Mouse (Mus musculus) kidney, embryonic 16.5 days (tissue): ENCODE measurements around the gene Reps2. TPM values are rescaled to one million over a fixed set of nuclear protein-coding genes. Genes with fewer than 3 reads are reported as not detected.

Source experiments
- ATAC-seq: fragments of 200-750 bp; cut with Nextera tagmentation; 2 replicates; pipeline ENCODE4 v1.8.0; 2017; ENCODE audit warnings: moderate TSS enrichment; ENCODE audit not compliant: low FRiP score, low TSS enrichment
- H3K27ac ChIP-seq: fragments of 300-500 bp; sonication (generic); 2 replicates; pipeline ENCODE4 v1.5.1; 2014; ENCODE audit warnings: low read length
- H3K27me3 ChIP-seq: fragments of 300-500 bp; sonication (generic); 2 replicates; pipeline ENCODE4 v1.6.1; 2014; ENCODE audit warnings: low read length, control low read depth, mixed read lengths; ENCODE audit not compliant: insufficient read depth
- H3K36me3 ChIP-seq: fragments of 300-500 bp; sonication (generic); 2 replicates; pipeline ENCODE4 v1.6.1; 2014; ENCODE audit warnings: low read length, control low read depth, mixed read lengths; ENCODE audit not compliant: insufficient read depth
- H3K4me1 ChIP-seq: fragments of 300-500 bp; sonication (generic); 2 replicates; pipeline ENCODE4 v1.6.1; 2014; ENCODE audit warnings: low read length, control low read depth, mixed read lengths; ENCODE audit not compliant: insufficient read depth
- H3K4me2 ChIP-seq: fragments of 300-500 bp; sonication (generic); replicated peaks from 2 replicates; pipeline ENCODE4 v1.6.1; 2014; ENCODE audit warnings: low read depth, low read length
- H3K4me3 ChIP-seq: fragments of 300-500 bp; sonication (generic); 2 replicates; pipeline ENCODE4 v1.5.1; 2014; ENCODE audit warnings: mild to moderate bottlenecking, low read length
- H3K9ac ChIP-seq: fragments of 300-500 bp; sonication (generic); replicated peaks from 2 replicates; pipeline ENCODE4 v1.6.1; 2014; ENCODE audit warnings: low read length
- H3K9me3 ChIP-seq: fragments of 300-500 bp; sonication (generic); 2 replicates; pipeline ENCODE4 v1.6.1; 2016; ENCODE audit warnings: low read length, control low read depth
- WGBS: fragments of 180-500 bp; shearing (Covaris S2); extraction: QIAGEN DNeasy Blood & Tissue Kit; methylation state at CpG from one replicate; pipeline ENCODE4 v1.1.7; 2014; 5-methylcytosine and 5-hydroxymethylcytosine counted together
- polyA plus RNA-seq: library from polyadenylated mRNA; unstranded; fragments of >200 nt; fragmentation: Nextera tagmentation; extraction: Ambion mirVana; gene quantifications from 2 replicates; pipeline ENCODE4 v1.2.1, GENCODE M21; 2015

The Reps2 gene
- polyA plus RNA-seq, result 2.0 TPM in 2 replicates

GRCm38 (mm10) chrX:162643091-162643788 lies at the start of gene Reps2:
Gene Reps2, minus strand, starts transcription at chrX:162643649.
- peaks cover 35% of the 10 kb centered on the region; the same call in 1 of the 2 replicates for H3K27me3 ChIP-seq
- H3K4me1 ChIP-seq, result no peaks in the 10 kb centered on the region
- H3K9ac ChIP-seq, result peak within 1 kb of the TSS; percentile 68

DNA sequence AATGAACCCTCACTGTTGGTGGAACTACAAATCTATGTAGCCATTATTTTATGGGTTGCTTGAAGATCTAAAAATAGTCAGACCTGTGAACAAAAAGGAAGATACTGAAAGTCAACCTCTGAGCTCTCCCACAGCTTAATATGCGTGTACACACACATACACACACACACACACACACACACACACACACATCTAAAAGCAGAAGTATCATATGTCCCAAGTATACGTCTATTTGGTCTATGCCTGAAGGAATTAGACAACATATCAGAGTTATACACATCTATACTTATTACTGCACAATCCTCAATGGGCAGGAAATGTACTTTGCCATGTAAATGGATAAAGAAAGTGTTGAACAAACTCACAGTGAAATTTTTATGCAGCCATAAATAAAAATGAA lies 47.8 kb upstream of the Reps2 start:
- Histone ChIP-seq H3K9me3 (no peaks in the 10 kb centered on the region), H3K36me3 (no peaks in the 10 kb centered on the region), H3K4me1 (no peaks in the 10 kb centered on the region), H3K4me2 (no peak overlapping the region), H3K27ac (no peak overlapping the region), H3K9ac (no peak overlapping the region), H3K27me3 (peaks cover 2% of the 10 kb centered on the region; the same call in 1 of the 2 replicates), H3K4me3 (no peak overlapping the region)
- no peak for ATAC-seq
- WGBS, result 64% methylated on average over 2 of the region's 2 CpGs

More at GRCm38 (mm10) chrX:162643091-162643788, at the start of gene Reps2:
- peak; percentile 97 for ATAC-seq
- WGBS, result 22% methylated on average over 48 of the region's 61 CpGs
- Histone ChIP-seq H3K4me3 (peak within 1 kb of the TSS; percentile 62), H3K36me3 (no peaks in the 10 kb centered on the region), H3K4me2 (peak within 1 kb of the TSS; percentile 77), H3K27ac (no peak within 1 kb of the TSS), H3K9me3 (no peaks in the 10 kb centered on the region)

DNA sequence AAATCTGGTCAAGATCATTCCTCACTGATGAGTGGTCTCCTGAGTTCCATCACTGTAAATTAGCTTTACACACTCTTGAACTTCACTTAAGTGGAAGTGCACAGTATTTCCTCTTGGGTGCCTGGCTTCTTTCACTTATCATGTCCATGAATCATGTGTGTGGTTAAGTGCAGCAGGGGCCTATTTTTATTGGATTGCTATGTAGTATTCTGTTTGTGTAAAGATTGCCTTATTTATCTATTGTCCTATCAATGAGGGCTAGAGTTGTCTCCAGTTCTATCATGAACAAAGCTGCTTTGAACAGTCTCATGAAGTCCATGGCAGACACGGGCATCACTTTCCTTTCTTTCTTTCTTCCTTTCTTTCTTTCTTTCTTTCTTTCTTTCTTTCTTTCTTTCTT lies 41.9 kb upstream of the Reps2 start:
- Histone ChIP-seq H3K27me3 (no peaks in the 10 kb centered on the region; the same call in 1 of the 2 replicates), H3K9me3 (no peaks in the 10 kb centered on the region), H3K9ac (no peak overlapping the region), H3K4me1 (no peaks in the 10 kb centered on the region), H3K4me2 (no peak overlapping the region), H3K36me3 (no peaks in the 10 kb centered on the region), H3K27ac (no peak overlapping the region), H3K4me3 (no peak overlapping the region)
- ATAC-seq, result no peak
- 90% methylated on average over 1 of the region's 1 CpGs for WGBS

GRCm38 (mm10) chrX:162679506-162679905 lies 36.1 kb upstream of the Reps2 start:
- Histone ChIP-seq H3K4me3 (no peak overlapping the region), H3K4me2 (no peak overlapping the region), H3K27me3 (peaks cover 3% of the 10 kb centered on the region; the same call in 1 of the 2 replicates), H3K36me3 (no peaks in the 10 kb centered on the region), H3K27ac (no peak overlapping the region), H3K4me1 (no peaks in the 10 kb centered on the region), H3K9me3 (no peaks in the 10 kb centered on the region), H3K9ac (no peak overlapping the region)
- 75% methylated on average over 2 of the region's 2 CpGs for WGBS
- ATAC-seq, result no peak

- Histone ChIP-seq H3K4me2 (no peak overlapping the region), H3K4me3 (no peak overlapping the region), H3K4me1 (no peaks in the 10 kb centered on the region), H3K9ac (no peak overlapping the region), H3K9me3 (no peaks in the 10 kb centered on the region), H3K36me3 (no peaks in the 10 kb centered on the region), H3K27ac (no peak overlapping the region), H3K27me3 (peaks cover 3% of the 10 kb centered on the region; the same call in 1 of the 2 replicates)
- ATAC-seq, result no peak
- WGBS, result 70% methylated on average over 2 of the region's 2 CpGs
Measured at GRCm38 (mm10) chrX:162678820-162679219, 35.4 kb upstream of the Reps2 start.

DNA sequence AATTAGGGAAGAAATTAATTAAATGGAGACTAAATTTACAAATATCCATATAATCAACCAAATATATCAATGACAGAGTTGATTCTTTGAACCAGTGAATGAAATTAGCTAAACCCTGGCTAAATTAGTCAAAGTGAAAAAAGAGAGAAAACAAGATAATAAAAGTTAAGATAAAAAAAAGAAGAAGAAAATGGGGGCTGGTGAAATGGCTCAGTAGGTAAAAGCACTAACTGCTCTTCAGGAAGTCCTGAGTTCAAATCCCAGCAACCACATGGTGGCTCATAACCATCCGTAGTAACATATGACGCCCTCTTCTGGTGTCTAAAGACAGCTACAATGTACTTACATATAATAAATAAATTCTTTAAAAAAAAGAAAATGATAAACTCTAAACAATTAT lies 22.7 kb upstream of the Reps2 start:
- WGBS, result 70% methylated on average over 2 of the region's 2 CpGs
- Histone ChIP-seq H3K9ac (no peak overlapping the region), H3K4me2 (no peak overlapping the region), H3K9me3 (no peaks in the 10 kb centered on the region), H3K4me3 (no peak overlapping the region), H3K27me3 (peaks cover 5% of the 10 kb centered on the region; the same call in 1 of the 2 replicates), H3K4me1 (no peaks in the 10 kb centered on the region), H3K36me3 (no peaks in the 10 kb centered on the region), H3K27ac (no peak overlapping the region)
- ATAC-seq, result no peak

DNA sequence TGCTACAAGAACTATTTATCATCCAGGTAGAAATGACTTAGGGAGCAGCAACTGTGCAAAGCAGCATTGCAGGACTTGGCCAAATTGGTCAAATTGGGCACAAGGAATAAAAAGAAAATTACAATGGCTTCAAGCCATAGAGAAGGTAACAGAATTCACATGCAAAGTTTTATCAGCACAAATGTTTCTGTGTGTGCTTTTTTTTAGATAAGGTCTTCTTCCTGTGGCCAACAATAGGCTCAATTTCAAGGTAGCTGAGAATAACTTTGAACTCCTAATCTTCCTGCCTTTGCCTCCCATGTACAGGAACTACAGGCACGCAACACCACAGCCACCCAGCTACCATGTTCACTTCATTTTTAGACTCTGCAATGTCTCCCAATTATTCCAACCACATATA lies 16.7 kb upstream of the Reps2 start:
- Histone ChIP-seq H3K9me3 (no peaks in the 10 kb centered on the region), H3K4me1 (no peaks in the 10 kb centered on the region), H3K36me3 (no peaks in the 10 kb centered on the region), H3K4me3 (no peak overlapping the region), H3K27ac (no peak overlapping the region), H3K4me2 (no peak overlapping the region), H3K27me3 (peaks cover 5% of the 10 kb centered on the region; the same call in 1 of the 2 replicates), H3K9ac (no peak overlapping the region)
- WGBS, result 82% methylated on average over 1 of the region's 1 CpGs
- ATAC-seq, result no peak

GRCm38 (mm10) chrX:162653518-162653917 lies 10.1 kb upstream of the Reps2 start:
- Histone ChIP-seq H3K9ac (no peak overlapping the region), H3K4me2 (no peak overlapping the region), H3K27ac (no peak overlapping the region), H3K36me3 (no peaks in the 10 kb centered on the region), H3K4me1 (no peaks in the 10 kb centered on the region), H3K4me3 (no peak overlapping the region), H3K9me3 (no peaks in the 10 kb centered on the region; the same call in 1 of the 2 replicates), H3K27me3 (peaks cover 3% of the 10 kb centered on the region; the same call in 1 of the 2 replicates)
- no peak for ATAC-seq
- 85% methylated on average over 7 of the region's 7 CpGs for whole genome bisulfite sequencing

- H3K4me3 ChIP-seq, result no peak overlapping the region
- 75% methylated on average over 3 of the region's 3 CpGs for whole genome bisulfite sequencing
- H3K27ac ChIP-seq, result no peak overlapping the region
- H3K36me3 ChIP-seq, result no peaks in the 10 kb centered on the region
- peaks cover 8% of the 10 kb centered on the region; the same call in 1 of the 2 replicates for H3K27me3 ChIP-seq
- no peak overlapping the region for H3K4me2 ChIP-seq
- no peak overlapping the region for H3K9ac ChIP-seq
- no peaks in the 10 kb centered on the region for H3K4me1 ChIP-seq
- no peaks in the 10 kb centered on the region; the same call in 1 of the 2 replicates for H3K9me3 ChIP-seq
- no peak for ATAC-seq
Measured at GRCm38 (mm10) chrX:162652445-162652844, 9.0 kb upstream of the Reps2 start.

DNA sequence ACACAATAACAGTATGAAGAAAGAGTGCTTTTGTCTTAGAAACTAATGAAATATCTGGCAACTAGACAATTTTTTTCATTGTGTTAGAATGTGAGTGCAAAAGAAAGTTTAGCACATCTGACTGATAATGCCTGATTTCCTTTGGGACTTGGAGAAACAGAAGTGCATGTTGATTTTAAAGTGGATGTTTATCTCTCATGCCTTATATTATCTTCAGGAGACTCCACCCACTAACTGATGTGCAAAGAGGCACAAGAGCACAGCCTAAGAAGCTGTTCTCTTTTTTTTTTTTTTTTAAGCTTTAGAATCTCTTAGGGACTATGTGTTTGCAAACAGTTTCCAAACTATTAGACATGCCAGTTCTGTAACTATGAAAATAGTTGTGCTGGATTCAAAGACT lies 7.7 kb upstream of the Reps2 start:
- H3K27me3 ChIP-seq, result peaks cover 15% of the 10 kb centered on the region; the same call in 1 of the 2 replicates
- H3K4me3 ChIP-seq, result no peak overlapping the region
- H3K36me3 ChIP-seq, result no peaks in the 10 kb centered on the region
- H3K9ac ChIP-seq, result no peak overlapping the region
- no peaks in the 10 kb centered on the region for H3K4me1 ChIP-seq
- no peak overlapping the region for H3K27ac ChIP-seq
- no peak for ATAC-seq
- no peaks in the 10 kb centered on the region; the same call in 1 of the 2 replicates for H3K9me3 ChIP-seq
- H3K4me2 ChIP-seq, result no peak overlapping the region
